Mouse (Mus musculus) stomach, postnatal 0 days (tissue): ENCODE data around the gene Gxylt1. TPM values are rescaled to one million over a fixed set of nuclear protein-coding genes. Genes with fewer than 3 reads are reported as not detected.
A peak's percentile ranks its signal among the peaks of the same experiment; 100 is the strongest.

ENCODE experiments used
- ATAC-seq: fragments of 200-750 bp; cut with Nextera tagmentation; 2 replicates; pipeline ENCODE4 v1.8.0; 2017; ENCODE audit not compliant: low FRiP score, low TSS enrichment
- DNase-seq: peaks from one replicate; pipeline ENCODE4 v3.0.0-alpha.2; 2016; ENCODE audit warnings: low spot score
- H3K27ac ChIP-seq: fragments of 300-500 bp; sonication (generic); replicated peaks from 2 replicates; pipeline ENCODE4 v1.5.1; 2014; ENCODE audit warnings: mild to moderate bottlenecking, control low read depth
- H3K27me3 ChIP-seq: fragments of 300-500 bp; sonication (generic); 2 replicates; pipeline ENCODE4 v1.6.1; 2014; ENCODE audit warnings: low read length; ENCODE audit not compliant: control insufficient read depth, insufficient read depth
- H3K36me3 ChIP-seq: fragments of 300-500 bp; sonication (generic); 2 replicates; pipeline ENCODE4 v1.6.1; 2014; ENCODE audit warnings: low read length, mixed read lengths; ENCODE audit not compliant: control insufficient read depth, insufficient read depth
- H3K4me1 ChIP-seq: fragments of 300-500 bp; sonication (generic); replicated peaks from 2 replicates; pipeline ENCODE4 v1.6.1; 2014; ENCODE audit warnings: antibody characterized with exemption; ENCODE audit not compliant: control insufficient read depth, insufficient read depth
- H3K4me2 ChIP-seq: fragments of 300-500 bp; sonication (generic); replicated peaks from 2 replicates; pipeline ENCODE4 v1.6.1; 2014; ENCODE audit warnings: low read depth, mild to moderate bottlenecking, control low read depth, moderate library complexity
- H3K4me3 ChIP-seq: fragments of 300-500 bp; sonication (generic); 2 replicates; pipeline ENCODE4 v1.5.1; 2014; ENCODE audit warnings: low read depth, low read length, control low read depth
- H3K9ac ChIP-seq: fragments of 300-500 bp; sonication (generic); 2 replicates; pipeline ENCODE4 v1.6.1; 2014; ENCODE audit warnings: mild to moderate bottlenecking, low read length, control low read depth, mixed read lengths
- H3K9me3 ChIP-seq: fragments of 300-500 bp; sonication (generic); 2 replicates; pipeline ENCODE4 v1.6.1; 2016; ENCODE audit warnings: low read length; ENCODE audit not compliant: control insufficient read depth
- CTCF ChIP-seq: IDR thresholded peaks from 2 replicates; pipeline ENCODE4 v1.5.1; 2016; ENCODE audit warnings: antibody characterized with exemption, low read depth, mild to moderate bottlenecking, moderate library complexity
- EP300 ChIP-seq: optimal IDR thresholded peaks from 2 replicates; pipeline ENCODE3; 2016; ENCODE audit warnings: antibody characterized with exemption
- WGBS: fragments of 180-500 bp; shearing (Covaris S2); extraction: QIAGEN DNeasy Blood & Tissue Kit; methylation state at CpG from one replicate; pipeline ENCODE4 v1.1.7; 2014; 5-methylcytosine and 5-hydroxymethylcytosine counted together
- polyA plus RNA-seq: library from polyadenylated mRNA; unstranded; fragments of >200 nt; fragmentation: Nextera tagmentation; extraction: Ambion mirVana; gene quantifications from 2 replicates; pipeline ENCODE4 v1.2.1, GENCODE M21; 2015

The Gxylt1 gene
- polyA plus RNA-seq, 1 experiment from 2014 or later, result 5.7 TPM

DNA sequence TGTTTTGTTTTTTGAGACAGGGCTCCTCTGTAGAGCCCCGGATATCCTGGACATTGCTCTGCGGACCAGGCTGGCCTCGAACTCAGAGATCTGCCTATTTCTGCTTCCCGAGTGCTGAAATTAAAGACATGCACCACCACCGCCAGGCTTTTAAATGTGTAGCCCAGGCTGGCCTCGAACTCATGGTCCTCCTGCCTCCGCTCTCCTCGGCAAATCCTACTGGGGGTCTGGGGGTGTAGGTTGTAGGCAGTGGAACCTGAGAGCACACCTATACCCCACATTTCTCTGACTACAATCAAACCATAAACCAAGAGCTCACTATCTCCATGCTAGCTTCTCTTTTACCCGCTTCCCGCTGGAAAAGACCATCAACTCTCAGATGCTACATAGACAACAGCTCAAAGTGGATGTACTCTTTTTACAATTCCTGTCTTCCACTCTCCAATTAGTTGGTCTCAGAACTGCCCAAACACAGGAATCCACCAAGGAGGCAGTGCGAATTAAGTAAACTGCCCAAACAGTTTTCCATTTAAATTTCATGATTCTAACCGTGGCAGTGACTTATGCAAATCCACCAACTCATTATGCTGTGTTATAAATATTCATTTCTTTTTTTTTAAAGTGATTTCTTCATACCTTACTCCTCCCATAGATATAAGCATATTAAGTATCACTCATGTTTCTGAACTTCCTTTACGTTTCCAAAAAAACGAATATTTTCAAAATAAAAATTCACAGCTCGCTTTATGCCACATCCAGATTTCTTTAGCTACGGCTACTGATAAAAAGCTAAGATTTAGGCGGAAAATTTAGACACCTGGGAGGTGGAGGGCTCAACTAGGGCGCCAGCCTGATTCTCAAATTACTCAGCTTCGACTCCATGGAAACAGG lies 946 bp downstream of the Gxylt1 start:
- peaks cover 4% of the 10 kb centered on the region; the same call in 1 of the 2 replicates for H3K4me1 ChIP-seq
- ATAC-seq (no peak), DNase-seq (no peak)
- peak overlapping the region; percentile 90 for H3K9ac ChIP-seq
- H3K36me3 ChIP-seq, result no peaks in the 10 kb centered on the region
- peak overlapping the region; percentile 84 for H3K4me3 ChIP-seq
- peak overlapping the region; percentile 67 for H3K4me2 ChIP-seq
- peak overlapping the region; percentile 94 for H3K27ac ChIP-seq
- TF ChIP-seq CTCF (no peak), EP300 (no peak)
- no peaks in the 10 kb centered on the region for H3K27me3 ChIP-seq
- no peaks in the 10 kb centered on the region for H3K9me3 ChIP-seq
- WGBS, result 40% methylated on average over 19 of the region's 19 CpGs

DNA sequence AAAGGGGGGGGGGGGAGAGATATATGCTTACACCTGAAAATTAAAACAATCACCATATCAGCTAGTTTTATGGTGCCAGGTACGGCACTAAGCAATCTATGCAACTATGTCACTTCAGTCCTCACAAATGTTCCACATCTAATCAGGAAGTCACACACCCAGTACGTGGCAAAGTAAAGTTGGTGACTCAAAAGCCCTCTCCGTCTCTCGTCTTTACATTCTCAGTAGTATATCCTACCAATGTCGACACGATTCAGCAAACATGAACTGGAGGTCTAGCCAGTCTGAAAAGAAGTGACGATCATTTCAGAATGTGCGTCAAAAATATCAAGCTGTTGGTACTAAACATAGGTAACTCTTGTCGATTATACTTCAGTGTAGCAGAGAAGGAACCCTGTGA lies 2.0 kb downstream of the Gxylt1 start:
- H3K27ac ChIP-seq, result peak overlapping the region; percentile 88
- H3K9me3 ChIP-seq, result no peaks in the 10 kb centered on the region
- H3K4me2 ChIP-seq, result peak overlapping the region; percentile 67
- H3K27me3 ChIP-seq, result no peaks in the 10 kb centered on the region
- no peaks in the 10 kb centered on the region for H3K36me3 ChIP-seq
- DNase-seq (peak; percentile 59), ATAC-seq (peak; percentile 74)
- peaks cover 4% of the 10 kb centered on the region; the same call in 1 of the 2 replicates for H3K4me1 ChIP-seq
- TF ChIP-seq CTCF, result no peak
- no peak for TF ChIP-seq EP300
- peak overlapping the region; percentile 14; the same call in 1 of the 2 replicates for H3K4me3 ChIP-seq
- peak overlapping the region; percentile 28; the same call in 1 of the 2 replicates for H3K9ac ChIP-seq
- 59% methylated on average over 9 of the region's 9 CpGs for WGBS

DNA sequence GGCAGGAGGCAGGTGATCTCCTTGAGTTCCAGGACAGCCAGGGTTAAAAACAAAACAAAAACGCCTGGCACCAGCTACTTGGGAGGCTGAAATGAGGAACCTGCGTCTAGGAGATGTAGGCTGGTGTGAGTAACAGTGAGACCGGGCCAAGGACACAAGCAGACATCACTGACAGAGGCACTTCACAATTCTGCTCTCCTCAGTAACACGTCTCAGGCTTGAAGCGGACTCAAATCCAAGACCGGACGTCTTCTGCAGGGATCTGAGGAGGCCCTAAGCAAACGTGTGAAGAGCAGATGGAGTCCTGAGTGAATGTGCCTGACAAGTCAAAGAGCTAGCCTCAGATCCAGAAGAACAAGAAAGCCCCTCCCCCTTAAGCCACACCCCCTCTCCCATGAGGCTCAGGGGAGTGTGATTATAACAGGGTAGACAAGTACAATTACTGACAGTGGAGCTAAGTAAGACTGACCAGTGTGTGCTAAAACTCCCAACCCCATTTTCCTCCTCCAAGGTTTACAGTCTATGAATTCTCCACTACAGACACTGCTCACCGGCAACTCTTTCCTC lies 4.6 kb downstream of the Gxylt1 start:
- DNase-seq (peak; percentile 45), ATAC-seq (no peak)
- H3K27ac ChIP-seq, result no peak overlapping the region
- no peak overlapping the region for H3K4me3 ChIP-seq
- no peak overlapping the region for H3K9ac ChIP-seq
- no peaks in the 10 kb centered on the region for H3K36me3 ChIP-seq
- 77% methylated on average over 9 of the region's 9 CpGs for WGBS
- no peaks in the 10 kb centered on the region for H3K9me3 ChIP-seq
- H3K4me2 ChIP-seq, result no peak overlapping the region
- no peaks in the 10 kb centered on the region for H3K27me3 ChIP-seq
- TF ChIP-seq EP300, result no peak
- TF ChIP-seq CTCF, result no peak
- peaks cover 4% of the 10 kb centered on the region; the same call in 1 of the 2 replicates for H3K4me1 ChIP-seq

DNA sequence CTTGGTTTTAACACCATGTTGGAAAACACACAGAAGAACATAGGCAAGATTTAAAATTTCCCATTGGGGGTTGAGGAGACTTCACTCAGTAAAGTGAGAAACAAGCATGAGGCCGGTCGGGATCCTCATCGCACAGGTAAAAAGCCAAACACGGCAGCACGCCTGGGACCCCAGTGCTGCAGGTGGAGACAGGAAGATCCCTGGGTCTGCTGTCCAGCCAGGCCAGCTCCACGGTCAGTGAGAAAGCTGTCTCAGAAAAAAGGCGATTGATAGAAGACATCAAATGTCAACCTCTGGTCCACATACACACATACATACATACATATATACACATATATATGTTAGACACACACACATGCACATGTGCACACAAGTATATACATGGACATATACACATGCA lies 5.4 kb downstream of the Gxylt1 start:
- ATAC-seq (no peak), DNase-seq (no peak)
- Histone ChIP-seq H3K27me3 (no peaks in the 10 kb centered on the region), H3K9me3 (no peaks in the 10 kb centered on the region), H3K4me2 (no peak overlapping the region), H3K4me3 (no peak overlapping the region), H3K4me1 (peaks cover 4% of the 10 kb centered on the region; the same call in 1 of the 2 replicates), H3K9ac (no peak overlapping the region), H3K27ac (no peak overlapping the region), H3K36me3 (no peaks in the 10 kb centered on the region)
- 94% methylated on average over 7 of the region's 7 CpGs for WGBS
- TF ChIP-seq EP300 (no peak), CTCF (no peak)

DNA sequence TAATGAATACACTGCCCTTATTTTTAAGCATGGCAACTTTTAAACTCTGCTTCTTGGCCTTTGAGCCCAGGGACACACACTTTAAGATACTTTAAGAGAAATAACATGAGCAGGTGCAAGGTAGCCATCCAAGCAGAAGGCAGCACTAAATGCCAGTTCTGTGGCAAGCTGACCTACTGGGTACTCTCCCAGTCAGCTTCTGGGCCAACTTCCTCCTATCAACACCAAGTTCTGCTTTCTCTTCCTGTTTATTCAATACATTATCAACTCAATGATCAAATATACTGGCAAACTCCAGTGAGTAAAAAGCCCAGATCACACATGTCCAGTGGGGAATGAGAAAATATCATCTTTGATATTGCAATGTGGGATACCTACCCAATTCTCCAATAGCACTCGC lies 7.0 kb downstream of the Gxylt1 start:
- H3K9ac ChIP-seq, result no peak overlapping the region
- no peak for DNase-seq
- no peak overlapping the region for H3K4me2 ChIP-seq
- TF ChIP-seq CTCF, result no peak
- no peak for TF ChIP-seq EP300
- no peaks in the 10 kb centered on the region for H3K36me3 ChIP-seq
- no peak for ATAC-seq
- no peaks in the 10 kb centered on the region for H3K27me3 ChIP-seq
- 91% methylated on average over 1 of the region's 1 CpGs for WGBS
- H3K9me3 ChIP-seq, result no peaks in the 10 kb centered on the region
- H3K4me1 ChIP-seq, result no peaks in the 10 kb centered on the region
- no peak overlapping the region for H3K4me3 ChIP-seq
- H3K27ac ChIP-seq, result no peak overlapping the region

DNA sequence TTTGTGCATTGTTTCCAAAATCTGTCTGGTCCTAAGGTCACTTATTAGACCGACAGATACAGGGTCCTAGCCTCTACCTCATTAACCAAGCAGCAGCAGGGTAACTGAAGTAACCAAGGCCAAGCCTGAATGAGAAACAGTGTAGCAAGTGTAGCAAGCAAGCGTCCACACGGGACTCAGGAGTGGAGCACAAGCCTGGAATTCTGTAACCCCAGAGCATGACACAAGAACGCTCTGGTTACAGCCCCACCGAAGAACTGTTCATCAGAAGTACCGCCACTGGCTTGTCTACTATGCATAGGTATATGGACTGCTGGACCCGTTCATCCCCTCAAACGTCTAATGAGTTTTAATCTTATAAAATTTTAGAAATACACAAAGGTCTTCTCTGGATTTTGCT lies 7.5 kb downstream of the Gxylt1 start:
- H3K27me3 ChIP-seq, result no peaks in the 10 kb centered on the region
- no peaks in the 10 kb centered on the region for H3K9me3 ChIP-seq
- H3K36me3 ChIP-seq, result no peaks in the 10 kb centered on the region
- no peak for ATAC-seq
- no peak overlapping the region for H3K4me2 ChIP-seq
- no peak overlapping the region for H3K27ac ChIP-seq
- no peak overlapping the region for H3K9ac ChIP-seq
- 75% methylated on average over 8 of the region's 8 CpGs for WGBS
- no peaks in the 10 kb centered on the region for H3K4me1 ChIP-seq
- TF ChIP-seq CTCF (no peak), EP300 (no peak)
- H3K4me3 ChIP-seq, result no peak overlapping the region
- no peak for DNase-seq
